Mouse (Mus musculus) layer of hippocampus, postnatal 14 days (tissue): Measurements from ENCODE around the gene Trim3. TPM values are rescaled to one million over a fixed set of nuclear protein-coding genes. Genes with fewer than 3 reads are reported as not detected.

ENCODE experiments used
- DNase-seq, 2 experiments: peaks; one replicate each; pipeline ENCODE4 v3.0.0; 2021 to 2022; ENCODE audit warnings: low spot score in 2 of 2, mixed read lengths in 1 of 2
- long read RNA-seq, 2 experiments: library from polyadenylated mRNA; stranded (forward); transcript quantifications; one replicate each; pipeline ENCODE4 v2.0.0; 2021
- total RNA-seq, 2 experiments: library from RNA; stranded (reverse); gene quantifications; 2 replicates each; pipeline ENCODE4 v1.2.3; 2021

Trim3 gene
- total RNA-seq = 100 to 1,000 TPM; 136 to 145 TPM
- long read RNA-seq, experiment 1, transcript Trim3-202 (12 exons, 2,841 nt) = major isoform, 30 of 96 reads
- long read RNA-seq, experiment 1, transcript Trim3-201 (12 exons, 3,016 nt) = minor isoform, 16 of 96 reads
- long read RNA-seq, experiment 1, partial matches to known transcripts = 30 of 96 reads
- long read RNA-seq, experiment 1, other reads (novel, unspliced or antisense) = 16 of 96 reads
- long read RNA-seq, experiment 2, transcript Trim3-201 (12 exons, 3,016 nt) = minor isoform, 24 of 134 reads
- long read RNA-seq, experiment 2, transcript Trim3-202 (12 exons, 2,841 nt) = major isoform, 50 of 134 reads
- long read RNA-seq, experiment 2, partial matches to known transcripts = 32 of 134 reads
- long read RNA-seq, experiment 2, other reads (novel, unspliced or antisense) = 24 of 134 reads

GRCm38 (mm10) chr7:105633127-105633800 is at the start of gene Trim3:
Trim3 (minus strand) TSS chr7:105633571.
- DNase-seq = peak; percentile 81 to 92

GRCm38 (mm10) chr7:105650639-105651435 is 17.5 kb upstream of the Trim3 start, which contains the start of gene Dnhd1:
Dnhd1 (plus strand) TSS chr7:105650827.
- DNase-seq = peak in 1 of 2 experiments; percentile 20

- DNase-seq = no peak
These were observed 8.6 kb upstream of the Trim3 start for GRCm38 (mm10) chr7:105641936-105642335.

DNA sequence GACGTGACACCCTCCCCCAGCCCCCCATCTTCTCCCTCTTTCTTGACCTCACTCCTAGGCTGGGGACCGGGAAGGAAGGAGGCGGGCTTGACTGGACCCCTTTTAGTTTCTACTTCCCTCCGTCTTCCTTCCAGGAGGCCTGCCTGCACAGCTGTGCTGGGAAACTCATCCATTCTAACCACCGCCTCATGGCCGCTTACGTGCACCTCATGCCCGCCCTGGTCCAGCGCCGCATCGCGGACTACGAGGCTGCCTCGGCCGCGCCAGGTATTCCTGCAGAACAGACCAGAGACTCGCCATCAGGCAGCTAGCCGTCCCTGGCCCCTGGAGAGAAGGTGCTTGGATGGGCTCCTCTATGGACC is 7.5 kb upstream of the Trim3 start:
- peak in 1 of 2 experiments; percentile 29 for DNase-seq

- peak; percentile 94 to 99 for DNase-seq
These were observed 7.0 kb upstream of the Trim3 start, which contains the start of the genes Arfip2 and Gm45799 for GRCm38 (mm10) chr7:105640233-105640893. Arfip2 (minus strand) TSS chr7:105640416. Gm45799 (plus strand) TSS chr7:105640552.

DNA sequence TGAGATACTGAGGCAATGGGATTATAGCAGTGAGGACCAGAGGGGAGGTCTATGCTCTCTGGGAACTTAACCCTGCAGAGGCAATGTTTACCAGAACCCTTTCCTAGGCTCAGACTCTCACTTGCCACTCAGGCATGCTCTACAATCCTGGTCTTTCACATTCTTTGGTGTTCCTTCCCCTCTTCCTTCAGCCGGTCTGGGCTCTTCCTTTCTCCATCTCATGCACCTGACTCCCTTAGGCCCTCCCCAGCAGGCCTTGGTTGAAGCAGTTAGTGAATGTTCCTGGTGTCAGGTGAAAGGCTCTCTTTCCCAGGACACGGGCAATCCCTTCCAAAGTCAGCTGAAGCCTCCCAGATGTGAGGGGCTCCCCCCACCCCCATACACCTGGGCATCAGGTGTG is 6.4 kb upstream of the Trim3 start, which contains the start of gene Timm10b:
Gene Timm10b, plus strand, starts transcription at position 301 of the 400 bp plus-strand sequence.
- DNase-seq = no peak

DNA sequence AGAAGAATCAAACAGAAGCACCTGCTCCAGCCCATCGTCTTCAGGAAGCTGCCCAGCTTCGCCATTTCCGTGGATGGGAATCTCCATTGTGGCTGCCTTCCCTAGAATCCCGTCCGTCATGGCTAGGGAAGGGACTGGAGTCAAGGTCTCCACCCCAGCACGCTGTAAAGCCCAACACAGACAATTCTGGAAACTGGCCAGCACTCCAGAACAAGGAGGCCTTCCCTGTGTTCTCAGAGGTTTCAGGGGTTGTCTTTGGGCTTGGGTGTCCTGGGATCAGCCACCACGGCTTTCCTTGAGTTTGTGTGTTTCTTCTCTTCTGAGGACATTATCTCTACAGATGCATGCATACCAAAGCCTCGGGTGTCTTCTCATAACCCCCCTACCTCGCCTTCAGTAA is 5.9 kb upstream of the Trim3 start:
- DNase-seq = no peak

GRCm38 (mm10) chr7:105638776-105639175 is 5.4 kb upstream of the Trim3 start:
- DNase-seq = no peak

DNA sequence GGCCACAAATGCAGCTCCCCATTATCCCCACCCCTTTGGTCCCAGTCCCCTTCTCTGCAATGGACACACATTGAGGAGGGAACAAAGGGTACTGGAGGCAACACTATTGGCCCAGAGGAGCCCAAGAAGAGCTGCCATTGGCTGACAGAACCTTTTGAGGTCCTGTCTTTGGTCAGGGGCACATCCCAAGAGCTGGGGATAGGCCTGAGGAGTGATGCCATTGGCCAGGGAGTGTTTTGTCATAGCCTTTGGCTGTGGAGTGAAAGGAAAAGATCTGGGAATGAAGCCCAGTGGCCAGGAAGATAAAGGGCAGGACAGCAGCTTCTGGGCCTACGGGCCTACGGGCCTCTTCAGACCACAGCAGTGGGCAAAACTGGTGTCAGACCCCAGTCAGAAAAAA is 2.4 kb upstream of the Trim3 start:
- DNase-seq = no peak

DNA sequence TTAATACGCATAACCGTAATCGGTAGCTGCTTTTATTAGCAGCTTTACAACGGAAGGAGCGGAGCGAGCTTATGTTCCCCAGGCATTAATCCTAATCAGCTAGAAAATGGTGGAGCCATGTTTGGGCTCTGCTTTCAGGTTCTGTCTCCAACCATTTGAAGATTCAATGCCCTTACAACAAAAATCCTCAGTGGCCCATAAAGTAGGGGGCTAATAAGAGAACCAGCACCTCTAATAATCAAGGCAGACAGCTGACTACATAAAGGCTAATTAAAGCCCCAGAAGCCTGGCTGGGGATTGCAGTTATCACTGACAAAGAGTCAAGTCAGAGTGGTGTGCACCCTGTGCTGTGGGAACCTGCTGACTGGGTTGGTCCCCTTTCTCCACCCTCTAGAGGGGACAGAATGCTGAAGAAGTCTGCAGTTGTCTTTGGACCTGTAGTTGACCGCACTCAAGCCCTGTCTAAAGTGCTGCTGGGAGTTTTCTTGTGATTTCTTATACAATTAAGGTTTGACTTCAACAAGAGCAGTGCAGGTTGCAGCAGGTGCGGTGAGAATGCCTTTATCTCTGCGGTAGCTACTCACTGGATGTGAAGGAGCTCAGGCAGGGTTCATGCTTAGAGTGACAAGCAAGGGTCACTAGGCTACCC is 1.0 kb upstream of the Trim3 start:
- DNase-seq = no peak

DNA sequence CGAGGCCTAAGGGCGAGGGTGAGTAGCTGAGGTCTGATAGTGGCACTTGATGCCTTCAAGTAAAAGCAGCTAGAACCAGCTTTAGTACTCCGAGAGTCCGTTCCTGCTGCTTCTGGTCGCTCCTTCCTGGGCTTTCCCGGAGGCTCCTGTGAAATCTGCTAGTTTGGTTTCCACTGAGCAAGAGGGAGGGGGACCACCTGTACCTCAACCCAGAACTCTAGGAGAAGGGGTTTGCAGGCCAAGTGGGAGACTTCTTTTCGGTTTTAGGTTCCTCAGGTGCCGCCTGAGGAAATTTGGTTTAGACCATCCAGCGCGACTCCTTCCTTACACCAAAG is 397 bp upstream of the Trim3 start:
- no peak for DNase-seq

DNA sequence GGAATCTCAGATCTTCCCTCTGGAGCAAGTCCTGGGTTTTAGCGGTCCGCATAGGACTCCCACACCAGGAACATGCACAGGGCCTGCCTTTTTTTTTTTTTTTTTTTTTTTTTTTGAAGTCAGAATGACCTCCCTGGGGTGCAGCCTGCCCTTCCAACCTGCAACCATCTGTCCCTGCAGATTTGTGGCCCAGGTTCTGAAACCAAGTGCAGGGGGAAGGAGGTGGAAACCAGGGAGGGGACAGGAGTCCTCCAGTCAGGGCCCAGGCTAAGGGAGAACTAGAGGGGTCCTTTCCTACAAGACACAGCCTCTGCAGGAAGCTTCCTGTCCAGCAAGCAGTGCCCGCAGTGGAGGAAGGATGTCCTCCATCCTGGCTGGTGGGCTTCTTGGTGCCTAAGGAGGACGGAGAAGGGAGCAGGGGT is 809 bp downstream of the Trim3 start:
- no peak for DNase-seq

DNA sequence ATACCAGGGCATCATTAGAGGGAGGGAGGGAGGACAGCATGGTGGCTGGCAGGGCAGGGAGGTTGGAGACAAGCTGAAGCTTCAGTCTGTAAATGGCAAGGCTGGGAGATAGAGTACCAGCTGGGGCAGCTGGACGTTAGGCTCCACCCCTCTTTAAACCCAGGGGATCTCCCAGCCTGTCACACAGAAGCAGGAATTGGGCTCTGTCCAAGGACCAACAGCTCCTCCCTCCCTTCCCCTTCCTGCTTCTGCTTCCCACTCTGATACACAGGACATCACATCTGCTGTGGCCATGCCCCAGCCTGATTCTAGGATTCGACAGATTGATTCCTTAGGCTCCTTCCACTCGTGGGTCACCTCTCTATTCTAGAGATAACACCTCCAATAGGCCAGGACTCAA is 4.7 kb downstream of the Trim3 start:
- peak; percentile 19 to 61 for DNase-seq

GRCm38 (mm10) chr7:105625397-105625796 is 8.0 kb downstream of the Trim3 start:
- no peak for DNase-seq

DNA sequence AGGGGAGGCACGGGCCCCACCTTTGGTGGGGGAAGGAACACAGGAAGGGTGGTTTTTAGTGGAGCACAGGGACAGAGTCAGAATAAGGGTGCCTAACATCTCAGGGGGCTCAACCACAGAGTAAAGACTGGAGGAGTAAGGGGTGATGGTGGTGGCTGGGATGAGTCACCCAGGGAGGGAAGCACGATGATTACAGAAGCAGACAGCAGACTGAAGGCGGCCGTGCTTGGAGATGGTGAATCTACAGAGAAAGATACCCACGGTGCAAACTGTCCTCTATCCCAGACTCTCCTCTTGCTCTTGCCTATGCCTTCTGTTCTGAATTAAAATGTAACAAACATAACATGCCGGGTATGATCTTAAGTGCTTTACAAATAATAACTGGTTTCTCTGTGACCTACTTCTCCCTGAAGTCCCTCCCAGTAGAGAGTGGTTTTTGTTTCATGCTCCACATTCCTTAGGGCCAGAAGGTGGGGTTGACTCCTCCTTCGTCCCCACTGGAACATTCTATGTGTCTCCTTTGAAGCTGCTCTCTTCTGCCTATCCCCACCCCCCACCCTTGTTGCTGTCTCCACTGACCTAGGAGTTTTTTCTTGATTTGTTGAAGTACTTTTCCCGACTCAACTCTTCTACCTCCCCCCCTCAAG is 11.6 kb downstream of the Trim3 start:
- DNase-seq = no peak

GRCm38 (mm10) chr7:105621053-105621452 is 12.3 kb downstream of the Trim3 start:
- no peak for DNase-seq

DNA sequence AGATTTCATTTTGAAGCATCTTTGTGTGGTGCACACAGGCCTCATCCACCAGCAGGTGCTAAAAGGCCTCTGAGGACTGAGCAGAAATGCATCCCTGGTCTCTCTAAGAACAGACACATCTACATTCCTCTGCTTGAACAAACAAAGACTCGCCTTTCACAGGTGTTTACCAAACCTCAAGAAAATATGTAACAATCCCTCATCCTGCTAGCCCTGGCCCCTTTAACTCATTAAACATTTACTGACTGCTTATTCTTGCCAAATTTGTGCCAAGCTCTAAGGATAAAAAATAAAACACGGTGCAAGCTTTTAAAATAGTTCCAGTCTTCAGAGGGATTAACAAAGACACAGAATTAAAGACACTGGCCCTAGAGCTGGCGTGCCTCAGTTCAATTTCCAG is 13.7 kb downstream of the Trim3 start:
- no peak for DNase-seq

GRCm38 (mm10) chr7:105617810-105618209 is 15.6 kb downstream of the Trim3 start:
- no peak for DNase-seq

GRCm38 (mm10) chr7:105616561-105616960 is 16.8 kb downstream of the Trim3 start:
- DNase-seq = no peak

DNA sequence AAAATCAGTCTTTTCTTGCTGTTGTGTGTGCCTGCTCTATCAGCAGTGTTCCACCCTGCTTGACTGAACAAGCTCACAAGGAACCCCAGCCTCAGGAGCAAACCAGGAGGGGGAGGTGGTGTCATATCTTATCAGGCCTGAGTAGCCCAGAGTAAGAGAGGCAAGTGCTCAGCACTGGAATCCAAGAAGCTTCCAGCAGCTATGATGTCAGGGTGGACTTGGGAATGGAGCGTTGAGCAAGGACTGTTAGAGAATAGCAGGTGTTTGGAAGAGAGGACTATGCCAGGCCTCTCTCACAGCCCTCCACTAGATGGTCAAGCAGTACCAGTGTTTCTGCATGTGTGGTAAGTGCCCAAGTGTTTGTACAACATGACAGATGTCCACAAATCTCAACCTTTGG is 17.7 kb downstream of the Trim3 start:
- no peak for DNase-seq
